Mouse (Mus musculus): Measurements from ENCODE around the gene Cnn1. TPM values are rescaled to one million over a fixed set of nuclear protein-coding genes. Genes with fewer than 3 reads are reported as not detected.
"Not testable (repeated sequence)": the region's sequence is repeated elsewhere in the genome, so short reads cannot be mapped to it uniquely, and the experiment has no call there.

Gene Cnn1
- polyA plus RNA-seq, 1 experiment from 2014 or later, result 2.1 TPM

GRCm38 (mm10) chr9:22143108-22144037, 44.4 kb downstream of the Cnn1 start:
- H3K27me3 ChIP-seq (ENCODE audit: control insufficient read depth, insufficient read depth, low read length), result no peaks in the 10 kb centered on the region
- no peak overlapping the region for H3K9ac ChIP-seq (ENCODE audit: low read depth, low read length)
- no peaks in the 10 kb centered on the region for H3K36me3 ChIP-seq (ENCODE audit: control insufficient read depth, insufficient read depth, low read length)
- H3K27ac ChIP-seq (ENCODE audit: low read depth, low read length), result no peak overlapping the region
- no peaks in the 10 kb centered on the region for H3K9me3 ChIP-seq (ENCODE audit: control insufficient read depth, low read length)
- 60% methylated on average over 17 of the region's 17 CpGs for WGBS
- no peak overlapping the region for H3K4me2 ChIP-seq (replicated peaks; ENCODE audit: low read depth, low read length)
- ATAC-seq (ENCODE audit: low FRiP score), result peak; percentile 66
- no peaks in the 10 kb centered on the region for H3K4me1 ChIP-seq (replicated peaks; ENCODE audit: control insufficient read depth, insufficient read depth, low read length)
- H3K4me3 ChIP-seq (ENCODE audit: low read depth, low read length), result no peak overlapping the region
- DNase-seq (ENCODE audit: low spot score), result peak; percentile 94

GRCm38 (mm10) chr9:22144304-22144965, 45.4 kb downstream of the Cnn1 start:
- Histone ChIP-seq H3K9ac (ENCODE audit: low read depth, low read length) (no peak overlapping the region), H3K36me3 (ENCODE audit: control insufficient read depth, insufficient read depth, low read length) (no peaks in the 10 kb centered on the region), H3K4me1 (replicated peaks; ENCODE audit: control insufficient read depth, insufficient read depth, low read length) (no peaks in the 10 kb centered on the region), H3K9me3 (ENCODE audit: control insufficient read depth, low read length) (no peaks in the 10 kb centered on the region), H3K27me3 (ENCODE audit: control insufficient read depth, insufficient read depth, low read length) (no peaks in the 10 kb centered on the region), H3K27ac (ENCODE audit: low read depth, low read length) (no peak overlapping the region), H3K4me3 (ENCODE audit: low read depth, low read length) (no peak overlapping the region), H3K4me2 (replicated peaks; ENCODE audit: low read depth, low read length) (no peak overlapping the region)
- DNase-seq (ENCODE audit: low spot score), result no peak
- WGBS, result 84% methylated on average over 7 of the region's 8 CpGs
- no peak for ATAC-seq (ENCODE audit: low FRiP score)

GRCm38 (mm10) chr9:22149426-22150248, 50.6 kb downstream of the Cnn1 start:
- 77% methylated on average over 20 of the region's 20 CpGs for WGBS
- no peak for ATAC-seq (ENCODE audit: low FRiP score)

GRCm38 (mm10) chr9:22150249-22150693, 51.3 kb downstream of the Cnn1 start:
- H3K36me3 ChIP-seq (ENCODE audit: control insufficient read depth, insufficient read depth, low read length); DNase-seq (ENCODE audit: low spot score); H3K4me1 ChIP-seq (replicated peaks; ENCODE audit: control insufficient read depth, insufficient read depth, low read length); H3K4me3 ChIP-seq (ENCODE audit: low read depth, low read length); H3K9me3 ChIP-seq (ENCODE audit: control insufficient read depth, low read length); H3K27ac ChIP-seq (ENCODE audit: low read depth, low read length); ATAC-seq (ENCODE audit: low FRiP score); H3K27me3 ChIP-seq (ENCODE audit: control insufficient read depth, insufficient read depth, low read length); H3K4me2 ChIP-seq (replicated peaks; ENCODE audit: low read depth, low read length); H3K9ac ChIP-seq (ENCODE audit: low read depth, low read length): not testable (repeated sequence)
- WGBS, result 90% methylated on average over 7 of the region's 7 CpGs

More at GRCm38 (mm10) chr9:22149426-22150248, 50.6 kb downstream of the Cnn1 start:
- DNase-seq (ENCODE audit: low spot score), result no peak
- H3K9ac ChIP-seq (ENCODE audit: low read depth, low read length), result no peak overlapping the region
- no peak overlapping the region for H3K4me3 ChIP-seq (ENCODE audit: low read depth, low read length)
- no peak overlapping the region for H3K27ac ChIP-seq (ENCODE audit: low read depth, low read length)
- no peaks in the 10 kb centered on the region for H3K9me3 ChIP-seq (ENCODE audit: control insufficient read depth, low read length)
- no peaks in the 10 kb centered on the region for H3K36me3 ChIP-seq (ENCODE audit: control insufficient read depth, insufficient read depth, low read length)
- H3K4me2 ChIP-seq (replicated peaks; ENCODE audit: low read depth, low read length), result no peak overlapping the region
- H3K27me3 ChIP-seq (ENCODE audit: control insufficient read depth, insufficient read depth, low read length), result no peaks in the 10 kb centered on the region
- H3K4me1 ChIP-seq (replicated peaks; ENCODE audit: control insufficient read depth, insufficient read depth, low read length), result no peaks in the 10 kb centered on the region

- Histone ChIP-seq H3K36me3 (ENCODE audit: control insufficient read depth, insufficient read depth, low read length) (no peaks in the 10 kb centered on the region), H3K27me3 (ENCODE audit: control insufficient read depth, insufficient read depth, low read length) (no peaks in the 10 kb centered on the region), H3K27ac (ENCODE audit: low read depth, low read length) (no peak overlapping the region), H3K9me3 (ENCODE audit: control insufficient read depth, low read length) (no peaks in the 10 kb centered on the region), H3K4me2 (replicated peaks; ENCODE audit: low read depth, low read length) (no peak overlapping the region), H3K9ac (ENCODE audit: low read depth, low read length) (no peak overlapping the region), H3K4me3 (ENCODE audit: low read depth, low read length) (no peak overlapping the region), H3K4me1 (replicated peaks; ENCODE audit: control insufficient read depth, insufficient read depth, low read length) (no peaks in the 10 kb centered on the region)
- ATAC-seq (ENCODE audit: low FRiP score) (no peak), DNase-seq (ENCODE audit: low spot score) (no peak)
- WGBS, result 95% methylated on average over 2 of the region's 2 CpGs
These were observed 51.9 kb downstream of the Cnn1 start for GRCm38 (mm10) chr9:22150946-22151345.

- no peak overlapping the region for H3K9ac ChIP-seq (ENCODE audit: low read depth, low read length)
- 92% methylated on average over 3 of the region's 3 CpGs for WGBS
- no peak overlapping the region for H3K4me2 ChIP-seq (replicated peaks; ENCODE audit: low read depth, low read length)
- no peak overlapping the region for H3K27ac ChIP-seq (ENCODE audit: low read depth, low read length)
- no peaks in the 10 kb centered on the region for H3K9me3 ChIP-seq (ENCODE audit: control insufficient read depth, low read length)
- H3K4me3 ChIP-seq (ENCODE audit: low read depth, low read length), result no peak overlapping the region
- H3K36me3 ChIP-seq (ENCODE audit: control insufficient read depth, insufficient read depth, low read length), result no peaks in the 10 kb centered on the region
- ATAC-seq (ENCODE audit: low FRiP score) (no peak), DNase-seq (ENCODE audit: low spot score) (no peak)
- no peaks in the 10 kb centered on the region; the same call in 1 of the 2 replicates for H3K4me1 ChIP-seq (replicated peaks; ENCODE audit: control insufficient read depth, insufficient read depth, low read length)
- no peaks in the 10 kb centered on the region for H3K27me3 ChIP-seq (ENCODE audit: control insufficient read depth, insufficient read depth, low read length)
These were observed 54.8 kb downstream of the Cnn1 start for GRCm38 (mm10) chr9:22153810-22154209.

- H3K27me3 ChIP-seq (ENCODE audit: control insufficient read depth, insufficient read depth, low read length), result no peaks in the 10 kb centered on the region
- ATAC-seq (ENCODE audit: low FRiP score) (peak; percentile 5; the same call in 1 of the 2 replicates), DNase-seq (ENCODE audit: low spot score) (peak; percentile 80)
- H3K36me3 ChIP-seq (ENCODE audit: control insufficient read depth, insufficient read depth, low read length), result no peaks in the 10 kb centered on the region
- no peak overlapping the region for H3K27ac ChIP-seq (ENCODE audit: low read depth, low read length)
- no peaks in the 10 kb centered on the region; the same call in 1 of the 2 replicates for H3K4me1 ChIP-seq (replicated peaks; ENCODE audit: control insufficient read depth, insufficient read depth, low read length)
- no peak overlapping the region for H3K9ac ChIP-seq (ENCODE audit: low read depth, low read length)
- 33% methylated on average over 10 of the region's 10 CpGs for WGBS
- H3K9me3 ChIP-seq (ENCODE audit: control insufficient read depth, low read length), result no peaks in the 10 kb centered on the region
- 0 out of 2 replicates have a peak overlapping the region, but pooled peaks have one; percentile 14 for H3K4me2 ChIP-seq (replicated peaks; ENCODE audit: low read depth, low read length)
- no peak overlapping the region for H3K4me3 ChIP-seq (ENCODE audit: low read depth, low read length)
These were observed 56.6 kb downstream of the Cnn1 start for GRCm38 (mm10) chr9:22155614-22156013.

- ATAC-seq (ENCODE audit: low FRiP score) (peak; percentile 99), DNase-seq (ENCODE audit: low spot score) (peak; percentile 100)
- no peaks in the 10 kb centered on the region for H3K36me3 ChIP-seq (ENCODE audit: control insufficient read depth, insufficient read depth, low read length)
- H3K9ac ChIP-seq (ENCODE audit: low read depth, low read length), result peak within 1 kb of the TSS; percentile 75
- no peaks in the 10 kb centered on the region for H3K27me3 ChIP-seq (ENCODE audit: control insufficient read depth, insufficient read depth, low read length)
- H3K4me3 ChIP-seq (ENCODE audit: low read depth, low read length), result peak within 1 kb of the TSS; percentile 63
- no peaks in the 10 kb centered on the region; the same call in 1 of the 2 replicates for H3K4me1 ChIP-seq (replicated peaks; ENCODE audit: control insufficient read depth, insufficient read depth, low read length)
- H3K9me3 ChIP-seq (ENCODE audit: control insufficient read depth, low read length), result no peaks in the 10 kb centered on the region
- 1% methylated on average over 61 of the region's 65 CpGs for WGBS
- peak within 1 kb of the TSS; percentile 51; the same call in 1 of the 2 replicates for H3K27ac ChIP-seq (ENCODE audit: low read depth, low read length)
- peak within 1 kb of the TSS; percentile 71 for H3K4me2 ChIP-seq (replicated peaks; ENCODE audit: low read depth, low read length)
These were observed 57.7 kb downstream of the Cnn1 start, which contains the start of gene Pigyl for GRCm38 (mm10) chr9:22156497-22157245. TSS of gene Pigyl (plus strand) at chr9:22156846.

Measured in hindbrain, embryonic 11.5 days (tissue).